Mouse (Mus musculus): ENCODE data around the gene Mark1.

Mark1 gene

GRCm38 (mm10) chr1:184853339-184853738 lies 146.0 kb downstream of the Mark1 start:
- in situ Hi-C loops (cut with MboI, MseI): loop anchor here (5.0 kb wide), 1 partner anchor 339 kb away; no protein-coding TSS in a partner anchor

- in situ Hi-C loops (cut with MboI, MseI): loop anchor here (5.0 kb wide), 1 partner anchor 340 kb away; no protein-coding TSS in a partner anchor
Observed at GRCm38 (mm10) chr1:184851741-184852618, 147.4 kb downstream of the Mark1 start.

- in situ Hi-C loops (cut with MboI, MseI): loop anchor here (5.0 kb wide), 1 partner anchor 341 kb away; no protein-coding TSS in a partner anchor
Observed at GRCm38 (mm10) chr1:184851166-184851565, 148.2 kb downstream of the Mark1 start.

GRCm38 (mm10) chr1:184846973-184847372 lies 152.4 kb downstream of the Mark1 start:
- in situ Hi-C loops (cut with MboI, MseI): no loop called here
